Mouse (Mus musculus) brain, adult 10 weeks (tissue): ENCODE data around the gene Trmt13. TPM values are rescaled to one million over a fixed set of nuclear protein-coding genes. Genes with fewer than 3 reads are reported as not detected.

Experiments used
- polyA plus RNA-seq: library from polyadenylated mRNA; stranded (reverse); fragments of 350-450 nt; fragmentation: Illumina TruSeq; extraction: RNeasy Lipid Tissue Mini Kit (QIAGEN cat#74804); gene quantifications from one replicate; pipeline ENCODE4 v1.2.3, GENCODE M21; 2015; ENCODE audit warnings: low read depth, low replicate concordance

Trmt13 gene
- 12.8 TPM for polyA plus RNA-seq

GRCm38 (mm10) chr3:116614295-116614892 is at the start of gene Trmt13:
Gene Trmt13 (minus strand): TSS chr3:116614587.

DNA sequence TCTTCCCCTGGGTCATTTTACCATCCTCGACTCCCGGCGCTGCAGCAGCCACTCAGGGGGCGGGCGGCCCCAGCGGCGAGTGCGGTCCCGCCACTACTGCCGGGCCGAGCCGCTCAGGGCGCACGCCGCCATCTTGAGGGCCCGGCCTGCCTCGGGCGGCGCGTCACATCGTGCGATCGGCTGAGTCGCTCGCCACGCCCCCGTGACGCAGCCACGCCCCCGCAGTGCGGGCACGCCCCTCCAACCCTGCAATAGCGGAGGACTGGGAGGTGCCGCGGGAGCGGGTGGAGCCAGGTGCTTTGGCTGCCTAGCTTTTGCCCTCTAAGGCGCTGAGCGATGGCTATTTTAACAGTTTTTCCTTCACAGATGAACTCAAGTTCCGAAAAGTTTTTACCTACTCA is 48.1 kb upstream of the Trmt13 start, which contains the start of gene Mfsd14a:
TSS of gene Mfsd14a (minus strand) at position 215 of the 401 bp plus-strand sequence.

DNA sequence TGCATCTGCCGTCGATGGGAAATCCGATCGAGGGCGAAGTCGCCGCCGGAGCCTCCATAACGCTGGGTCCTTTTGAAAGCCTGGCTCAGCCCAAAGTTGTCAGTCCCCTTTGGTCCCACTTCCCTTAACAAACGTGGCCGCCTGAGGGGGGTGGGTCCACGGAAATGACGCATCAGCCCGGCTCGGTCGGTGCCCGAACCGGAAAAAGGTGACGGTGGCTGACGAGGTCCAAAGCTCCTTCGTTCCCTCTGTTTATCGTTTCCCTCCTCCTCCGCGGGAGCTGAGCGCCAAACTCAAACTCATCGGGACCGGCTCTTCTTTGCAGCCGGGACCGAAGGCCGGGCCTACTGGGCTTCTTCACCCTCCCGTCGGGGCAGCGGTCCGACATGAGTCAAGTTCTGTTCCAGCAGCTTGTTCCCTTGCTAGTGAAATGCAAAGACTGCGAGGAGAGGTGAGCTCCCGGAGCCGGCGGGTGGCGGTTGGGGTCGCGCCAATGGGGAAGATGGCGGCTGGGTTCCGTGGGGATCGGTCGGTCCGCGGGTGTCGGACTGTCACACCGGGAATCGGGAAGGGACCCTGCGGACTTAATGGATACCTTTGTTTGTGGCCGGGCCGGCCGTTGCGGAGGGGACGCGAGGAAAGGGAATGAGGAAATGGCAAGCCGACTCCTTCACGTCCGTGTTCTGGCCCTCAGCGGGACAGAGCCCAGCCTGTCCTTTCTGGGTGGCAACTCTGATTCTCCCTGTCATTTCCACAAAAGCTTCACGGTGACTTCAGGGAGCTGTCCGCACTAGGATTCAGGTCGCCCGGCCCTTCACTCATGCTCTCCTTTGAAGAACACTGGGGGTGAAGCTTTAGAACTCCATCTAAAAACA is 19.4 kb downstream of the Trmt13 start, which contains the start of gene Sass6:
TSS of gene Sass6 (plus strand) at position 255 of the 875 bp plus-strand sequence.

DNA sequence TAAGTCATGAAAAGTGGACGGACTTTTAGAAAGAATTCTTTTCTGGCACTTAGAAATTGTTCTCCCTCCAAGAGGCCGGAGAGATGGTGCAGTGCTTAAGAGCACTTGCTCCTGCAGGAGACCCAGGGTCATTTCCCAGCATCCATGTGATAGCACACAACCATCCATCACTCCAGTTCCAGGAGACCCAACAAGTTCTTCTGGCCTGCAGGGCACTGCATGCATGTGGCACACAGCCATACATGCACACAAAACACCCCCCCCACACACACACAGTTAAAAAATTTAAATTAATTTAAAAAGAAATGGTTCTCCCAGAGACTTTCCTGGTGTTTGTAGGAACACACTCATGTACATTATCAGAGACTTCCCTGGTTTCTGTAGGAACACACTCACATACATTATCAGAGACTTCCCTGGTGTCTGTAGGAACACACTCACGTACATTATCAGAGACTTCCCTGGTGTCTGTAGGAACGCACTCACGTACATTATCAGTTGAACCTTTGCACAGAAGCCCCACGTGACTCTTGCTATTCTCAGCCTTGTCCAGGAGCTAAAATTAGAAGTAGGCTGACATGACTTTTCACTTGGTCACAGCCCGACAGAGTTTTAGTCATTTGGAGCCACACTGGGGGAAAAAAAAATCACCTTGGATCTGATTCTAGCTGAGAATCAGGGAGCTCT is 51.8 kb downstream of the Trmt13 start, which contains the start of gene Lrrc39:
TSS of gene Lrrc39 (plus strand) at position 566 of the 687 bp plus-strand sequence.

Other genes with a start within 250 kb of the Trmt13 start
- gene Cdc14a, start 190.6 kb downstream of the Trmt13 start, polyA plus RNA-seq: 1.8 TPM
- gene Rtca, start 106.4 kb downstream of the Trmt13 start, polyA plus RNA-seq: 72.4 TPM
- gene Dbt, start 101.5 kb downstream of the Trmt13 start, polyA plus RNA-seq: 19.2 TPM
- not detected for gene Lrrc39, start 51.6 kb downstream of the Trmt13 start, polyA plus RNA-seq
- gene Sass6, start 19.6 kb downstream of the Trmt13 start, polyA plus RNA-seq: 3.8 TPM
- gene Mfsd14a, start 48.1 kb upstream of the Trmt13 start, polyA plus RNA-seq: 56.9 TPM
- not detected for gene Gm43191, start 66.7 kb upstream of the Trmt13 start, polyA plus RNA-seq
- gene Slc35a3, start 98.2 kb upstream of the Trmt13 start, polyA plus RNA-seq: 17.2 TPM
- 16.1 TPM for gene Agl, start 193.6 kb upstream of the Trmt13 start, polyA plus RNA-seq
- 0.68 TPM for gene Frrs1, start 244.9 kb upstream of the Trmt13 start, polyA plus RNA-seq